Mouse (Mus musculus) heart, embryonic 14.5 days (tissue): Measurements from ENCODE around the gene P4ha2. TPM values are rescaled to one million over a fixed set of nuclear protein-coding genes. Genes with fewer than 3 reads are reported as not detected.

Experiments used
- ATAC-seq: fragments of 200-750 bp; cut with Nextera tagmentation; 2 replicates; pipeline ENCODE4 v1.8.0; 2017; ENCODE audit warnings: low read depth, moderate TSS enrichment; ENCODE audit not compliant: insufficient number of reproducible peaks, insufficient read depth, low FRiP score
- H3K27ac ChIP-seq, 2 experiments: fragments of 200-500 bp in 1 of 2; fragments of 300-500 bp in 1 of 2; sonication (generic) in 1 of 2; replicated peaks in 1 of 2; 2 replicates each; pipeline ENCODE4 v1.5.1; 2012 to 2014; ENCODE audit warnings: low read depth in 2 of 2, low read length in 2 of 2, control low read depth in 1 of 2, mild to moderate bottlenecking in 1 of 2, mixed read lengths in 1 of 2; ENCODE audit not compliant: control insufficient read depth in 1 of 2, insufficient read depth in 1 of 2
- H3K27me3 ChIP-seq: fragments of 300-500 bp; sonication (generic); 2 replicates; pipeline ENCODE4 v1.6.1; 2014; ENCODE audit warnings: mild to moderate bottlenecking, low read length, control low read depth; ENCODE audit not compliant: control insufficient read depth, insufficient read depth
- H3K36me3 ChIP-seq: fragments of 300-500 bp; sonication (generic); 2 replicates; pipeline ENCODE4 v1.6.1; 2014; ENCODE audit warnings: mild to moderate bottlenecking, control low read depth, low read length, mixed read lengths; ENCODE audit not compliant: control insufficient read depth, insufficient read depth
- H3K4me1 ChIP-seq, 2 experiments: fragments of 200-500 bp in 1 of 2; fragments of 300-500 bp in 1 of 2; sonication (generic) in 1 of 2; 2 replicates each; pipeline ENCODE4 v1.6.1; 2012 to 2014; ENCODE audit warnings: low read length in 2 of 2, control low read depth in 1 of 2, mixed read lengths in 1 of 2; ENCODE audit not compliant: control insufficient read depth in 2 of 2, insufficient read depth in 2 of 2
- H3K4me2 ChIP-seq: fragments of 300-500 bp; sonication (generic); 2 replicates; pipeline ENCODE4 v1.6.1; 2014; ENCODE audit warnings: mild to moderate bottlenecking, low read length
- H3K4me3 ChIP-seq, 2 experiments: fragments of 200-500 bp in 1 of 2; fragments of 300-500 bp in 1 of 2; sonication (generic) in 1 of 2; 2 replicates each; pipeline ENCODE4 v1.5.1; 2012 to 2014; ENCODE audit warnings: low read length in 2 of 2, mild to moderate bottlenecking in 2 of 2, control low read depth in 1 of 2, low read depth in 1 of 2, moderate library complexity in 1 of 2; ENCODE audit not compliant: control insufficient read depth in 1 of 2, insufficient read depth in 1 of 2
- H3K9ac ChIP-seq: fragments of 300-500 bp; sonication (generic); 2 replicates; pipeline ENCODE4 v1.6.1; 2014; ENCODE audit warnings: mild to moderate bottlenecking, low read length
- H3K9me3 ChIP-seq: fragments of 300-500 bp; sonication (generic); 2 replicates; pipeline ENCODE4 v1.6.1; 2016; ENCODE audit warnings: low read length, control low read depth; ENCODE audit not compliant: control insufficient read depth
- whole genome bisulfite sequencing: fragments of 180-500 bp; shearing (Covaris S2); extraction: QIAGEN DNeasy Blood & Tissue Kit; methylation state at CpG from one replicate; pipeline ENCODE4 v1.1.7; 2014; 5-methylcytosine and 5-hydroxymethylcytosine counted together
- polyA plus RNA-seq: library from polyadenylated mRNA; unstranded; fragments of >200 nt; fragmentation: Nextera tagmentation; extraction: Ambion mirVana; gene quantifications from 2 replicates; pipeline ENCODE4 v1.2.1, GENCODE M21; 2014

The P4ha2 gene
- polyA plus RNA-seq, 1 experiment from 2014 or later = 40.6 TPM

- ATAC-seq = no peak
- Histone ChIP-seq H3K4me3 (no peak overlapping the region), H3K9me3 (no peaks in the 10 kb centered on the region), H3K9ac (no peak overlapping the region), H3K27me3 (no peaks in the 10 kb centered on the region), H3K36me3 (peaks cover 21% of the 10 kb centered on the region), H3K4me1 (peaks cover 51 to 78% of the 10 kb centered on the region in 2 experiments), H3K27ac (peak overlapping the region in 1 of 2 experiments; percentile 92; a peak in 1 of 4 replicates), H3K4me2 (no peak overlapping the region)
- 84% methylated on average over 7 of the region's 7 CpGs for WGBS
Measured at GRCm38 (mm10) chr11:54111291-54111690, 11.4 kb downstream of the P4ha2 start.

DNA sequence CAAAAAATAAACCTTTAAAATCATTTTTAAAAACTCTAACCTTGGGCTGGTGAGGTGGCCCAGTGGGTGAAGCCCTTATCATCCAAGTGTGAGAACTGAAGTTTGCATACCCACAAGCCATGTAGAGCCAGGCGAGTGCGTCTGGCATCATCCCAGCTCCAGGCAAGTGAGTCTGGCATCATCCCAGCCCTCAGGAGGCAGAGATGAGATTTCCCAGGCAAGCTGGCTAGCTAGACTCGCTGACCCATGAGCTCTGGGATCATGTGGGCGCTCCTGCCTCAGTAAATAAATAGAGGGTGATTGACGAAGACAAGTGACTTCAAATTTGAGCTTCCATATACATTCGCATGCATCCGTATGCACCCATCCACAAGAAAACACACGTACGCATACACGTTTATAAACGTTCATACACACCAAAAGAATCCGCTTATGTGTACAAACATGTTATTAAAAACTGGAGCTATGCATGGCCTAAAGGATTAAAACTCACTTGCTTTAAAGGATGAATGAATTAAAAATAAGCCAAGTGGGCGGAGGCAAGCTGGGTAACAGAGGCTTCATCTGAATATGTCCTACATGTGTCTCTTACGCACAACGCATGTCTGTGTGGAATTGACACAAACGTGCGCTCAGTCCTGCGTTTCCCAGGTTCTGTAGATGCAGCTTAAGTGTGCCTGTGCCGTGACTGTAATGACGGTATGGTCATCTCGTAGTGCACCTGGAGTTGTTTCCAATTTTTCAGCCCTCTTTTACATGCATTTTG is 12.3 kb downstream of the P4ha2 start:
- peak overlapping the region; percentile 49 for H3K4me2 ChIP-seq
- 62% methylated on average over 21 of the region's 21 CpGs for WGBS
- no peaks in the 10 kb centered on the region for H3K9me3 ChIP-seq
- H3K4me1 ChIP-seq = peaks cover 49 to 78% of the 10 kb centered on the region in 2 experiments
- H3K27ac ChIP-seq = peak overlapping the region; percentile 72 to 92
- peaks cover 30% of the 10 kb centered on the region for H3K36me3 ChIP-seq
- no peak for ATAC-seq
- H3K9ac ChIP-seq = peak overlapping the region; percentile 47
- no peaks in the 10 kb centered on the region for H3K27me3 ChIP-seq
- no peak overlapping the region for H3K4me3 ChIP-seq

GRCm38 (mm10) chr11:54112920-54113319 is 13.0 kb downstream of the P4ha2 start:
- ATAC-seq = peak; percentile 95
- H3K4me1 ChIP-seq = peaks cover 49 to 75% of the 10 kb centered on the region in 2 experiments

DNA sequence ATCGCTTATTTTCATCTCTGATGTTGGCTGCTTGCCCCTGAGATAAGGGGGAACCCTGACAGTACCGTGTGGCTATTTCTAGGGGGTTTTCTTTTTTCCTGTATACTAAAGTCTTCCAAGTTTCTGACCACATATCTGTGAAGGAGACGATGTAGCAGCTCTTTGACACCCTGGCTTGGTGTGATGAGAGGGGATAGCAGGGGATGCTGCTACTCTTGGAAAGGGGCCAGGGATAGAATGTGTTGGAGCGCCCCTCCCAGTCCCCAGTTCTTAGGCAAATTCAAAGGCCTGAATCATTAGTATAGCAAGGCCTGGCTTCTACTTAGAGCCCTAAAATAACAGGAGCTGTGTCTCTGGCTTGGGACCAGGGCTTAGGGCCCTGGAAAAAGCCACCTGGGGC is 13.5 kb downstream of the P4ha2 start:
- Histone ChIP-seq H3K9ac (peak overlapping the region; percentile 66), H3K4me3 (peak overlapping the region; percentile 5 to 13; a peak in 3 of 4 replicates), H3K9me3 (no peaks in the 10 kb centered on the region), H3K4me1 (peaks cover 44 to 71% of the 10 kb centered on the region in 2 experiments), H3K27ac (peak overlapping the region; percentile 84 to 92), H3K4me2 (peak overlapping the region; percentile 53), H3K27me3 (no peaks in the 10 kb centered on the region), H3K36me3 (peaks cover 42% of the 10 kb centered on the region)
- WGBS = 8% methylated on average over 4 of the region's 4 CpGs
- peak; percentile 3; the same call in 1 of the 2 replicates for ATAC-seq

More at GRCm38 (mm10) chr11:54112920-54113319, 13.0 kb downstream of the P4ha2 start:
- no peaks in the 10 kb centered on the region for H3K9me3 ChIP-seq
- H3K36me3 ChIP-seq = peaks cover 38% of the 10 kb centered on the region
- under 1% methylated on average over 10 of the region's 10 CpGs for WGBS
- H3K4me2 ChIP-seq = peak overlapping the region; percentile 53
- H3K27me3 ChIP-seq = no peaks in the 10 kb centered on the region
- H3K9ac ChIP-seq = peak overlapping the region; percentile 66
- H3K27ac ChIP-seq = peak overlapping the region; percentile 84 to 92
- peak overlapping the region; percentile 5 to 13; a peak in 3 of 4 replicates for H3K4me3 ChIP-seq

GRCm38 (mm10) chr11:54114746-54115145 is 14.9 kb downstream of the P4ha2 start:
- WGBS = 97% methylated on average over 3 of the region's 3 CpGs
- H3K27ac ChIP-seq = no peak overlapping the region
- no peaks in the 10 kb centered on the region for H3K9me3 ChIP-seq
- no peaks in the 10 kb centered on the region for H3K27me3 ChIP-seq
- H3K9ac ChIP-seq = no peak overlapping the region
- H3K36me3 ChIP-seq = peaks cover 56% of the 10 kb centered on the region
- no peak overlapping the region for H3K4me2 ChIP-seq
- peaks cover 33 to 58% of the 10 kb centered on the region in 2 experiments for H3K4me1 ChIP-seq
- H3K4me3 ChIP-seq = no peak overlapping the region
- ATAC-seq = no peak

GRCm38 (mm10) chr11:54115301-54115700 is 15.4 kb downstream of the P4ha2 start:
- ATAC-seq = no peak
- H3K27me3 ChIP-seq = no peaks in the 10 kb centered on the region
- no peak overlapping the region for H3K4me3 ChIP-seq
- no peak overlapping the region for H3K9ac ChIP-seq
- 67% methylated on average over 8 of the region's 8 CpGs for WGBS
- 0 out of 4 replicates have a peak overlapping the region, but pooled peaks of 1 of the 2 experiments have one; percentile 0 for H3K27ac ChIP-seq
- no peak overlapping the region for H3K4me2 ChIP-seq
- H3K4me1 ChIP-seq = peaks cover 28 to 55% of the 10 kb centered on the region in 2 experiments
- H3K36me3 ChIP-seq = peaks cover 62% of the 10 kb centered on the region
- no peaks in the 10 kb centered on the region for H3K9me3 ChIP-seq

GRCm38 (mm10) chr11:54115911-54116310 is 16.0 kb downstream of the P4ha2 start:
- H3K9ac ChIP-seq = no peak overlapping the region
- 15% methylated on average over 3 of the region's 3 CpGs for WGBS
- ATAC-seq = no peak
- H3K4me2 ChIP-seq = no peak overlapping the region
- no peak overlapping the region for H3K27ac ChIP-seq
- no peaks in the 10 kb centered on the region for H3K27me3 ChIP-seq
- no peak overlapping the region for H3K4me3 ChIP-seq
- no peaks in the 10 kb centered on the region for H3K9me3 ChIP-seq
- peaks cover 27 to 49% of the 10 kb centered on the region in 2 experiments for H3K4me1 ChIP-seq
- H3K36me3 ChIP-seq = peaks cover 59% of the 10 kb centered on the region
